Mouse (Mus musculus): ENCODE measurements around the gene Actn1. TPM values are rescaled to one million over a fixed set of nuclear protein-coding genes. Genes with fewer than 3 reads are reported as not detected.
"Not testable (repeated sequence)": the region's sequence is repeated elsewhere in the genome, so short reads cannot be mapped to it uniquely, and the experiment has no call there.

Actn1 gene
- polyA plus RNA-seq, 1 experiment = 193 TPM

DNA sequence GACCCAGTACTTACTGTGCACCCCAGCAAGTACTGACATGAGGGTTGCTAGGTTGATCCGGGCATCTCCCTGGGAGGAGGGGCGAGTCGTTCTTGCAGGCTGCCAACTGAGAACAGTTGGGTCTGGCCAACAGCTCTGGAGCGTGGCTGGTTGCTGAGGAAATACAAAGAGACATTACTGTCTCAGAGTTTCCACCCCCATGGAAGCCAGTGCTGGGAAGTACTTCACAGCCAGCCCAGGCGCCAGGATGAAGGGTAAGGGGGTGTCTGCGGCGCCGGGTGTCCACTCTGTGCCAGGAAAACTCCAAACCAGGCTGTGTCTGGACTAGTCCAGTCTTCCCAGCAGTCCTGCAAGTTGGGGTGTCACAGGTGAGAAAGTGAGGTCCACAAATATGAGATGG is 30.8 kb upstream of the Actn1 start:
- Histone ChIP-seq H3K9me3 (replicated peaks; ENCODE audit: control insufficient read depth, insufficient read depth, low read length, poor library complexity, severe bottlenecking) (no peaks in the 10 kb centered on the region), H3K27ac (ENCODE audit: insufficient read depth, low read length) (no peak overlapping the region), H3K27me3 (ENCODE audit: control insufficient read depth, insufficient read depth, low read length, poor library complexity, severe bottlenecking) (no peaks in the 10 kb centered on the region), H3K4me3 (ENCODE audit: low read depth, low read length) (no peak overlapping the region), H3K36me3 (ENCODE audit: control insufficient read depth, insufficient read depth, low read length, poor library complexity, severe bottlenecking) (no peaks in the 10 kb centered on the region), H3K9ac (ENCODE audit: low read depth, poor library complexity, severe bottlenecking) (no peak overlapping the region), H3K4me1 (ENCODE audit: control insufficient read depth, insufficient read depth, low read length) (peaks cover 8% of the 10 kb centered on the region)
- TF ChIP-seq EP300 (IDR thresholded peaks at IDR 0.05; ENCODE audit: insufficient read depth, low read depth, low read length) (no peak), CTCF (IDR thresholded peaks at IDR 0.05; ENCODE audit: low read depth, low read length) (no peak), POLR2A (IDR thresholded peaks at IDR 0.05; ENCODE audit: insufficient read depth, low read length) (no peak)

- Histone ChIP-seq H3K27ac (ENCODE audit: insufficient read depth, low read length) (no peak overlapping the region), H3K36me3 (ENCODE audit: control insufficient read depth, insufficient read depth, low read length, poor library complexity, severe bottlenecking) (no peaks in the 10 kb centered on the region), H3K4me3 (ENCODE audit: low read depth, low read length) (no peak overlapping the region), H3K9ac (ENCODE audit: low read depth, poor library complexity, severe bottlenecking) (no peak overlapping the region), H3K27me3 (ENCODE audit: control insufficient read depth, insufficient read depth, low read length, poor library complexity, severe bottlenecking) (no peaks in the 10 kb centered on the region), H3K4me1 (ENCODE audit: control insufficient read depth, insufficient read depth, low read length) (peaks cover 11% of the 10 kb centered on the region), H3K9me3 (replicated peaks; ENCODE audit: control insufficient read depth, insufficient read depth, low read length, poor library complexity, severe bottlenecking) (no peaks in the 10 kb centered on the region)
- TF ChIP-seq CTCF (IDR thresholded peaks at IDR 0.05; ENCODE audit: low read depth, low read length) = no peak
- TF ChIP-seq POLR2A (IDR thresholded peaks at IDR 0.05; ENCODE audit: insufficient read depth, low read length) = no peak
- TF ChIP-seq EP300 (IDR thresholded peaks at IDR 0.05; ENCODE audit: insufficient read depth, low read depth, low read length) = no peak
These were observed 30.3 kb upstream of the Actn1 start for GRCm38 (mm10) chr12:80290483-80290882.

GRCm38 (mm10) chr12:80289722-80290121 is 29.6 kb upstream of the Actn1 start:
- Histone ChIP-seq H3K27ac (ENCODE audit: insufficient read depth, low read length) (no peak overlapping the region), H3K36me3 (ENCODE audit: control insufficient read depth, insufficient read depth, low read length, poor library complexity, severe bottlenecking) (no peaks in the 10 kb centered on the region), H3K9me3 (replicated peaks; ENCODE audit: control insufficient read depth, insufficient read depth, low read length, poor library complexity, severe bottlenecking) (no peaks in the 10 kb centered on the region), H3K4me3 (ENCODE audit: low read depth, low read length) (no peak overlapping the region), H3K9ac (ENCODE audit: low read depth, poor library complexity, severe bottlenecking) (no peak overlapping the region), H3K4me1 (ENCODE audit: control insufficient read depth, insufficient read depth, low read length) (peaks cover 12% of the 10 kb centered on the region), H3K27me3 (ENCODE audit: control insufficient read depth, insufficient read depth, low read length, poor library complexity, severe bottlenecking) (no peaks in the 10 kb centered on the region)
- TF ChIP-seq CTCF (IDR thresholded peaks at IDR 0.05; ENCODE audit: low read depth, low read length) (no peak), POLR2A (IDR thresholded peaks at IDR 0.05; ENCODE audit: insufficient read depth, low read length) (no peak), EP300 (IDR thresholded peaks at IDR 0.05; ENCODE audit: insufficient read depth, low read depth, low read length) (no peak)

- Histone ChIP-seq H3K4me3 (ENCODE audit: low read depth, low read length) (no peak overlapping the region), H3K9ac (ENCODE audit: low read depth, poor library complexity, severe bottlenecking) (no peak overlapping the region), H3K4me1 (ENCODE audit: control insufficient read depth, insufficient read depth, low read length) (peaks cover 6% of the 10 kb centered on the region), H3K27me3 (ENCODE audit: control insufficient read depth, insufficient read depth, low read length, poor library complexity, severe bottlenecking) (no peaks in the 10 kb centered on the region), H3K9me3 (replicated peaks; ENCODE audit: control insufficient read depth, insufficient read depth, low read length, poor library complexity, severe bottlenecking) (no peaks in the 10 kb centered on the region), H3K27ac (ENCODE audit: insufficient read depth, low read length) (no peak overlapping the region), H3K36me3 (ENCODE audit: control insufficient read depth, insufficient read depth, low read length, poor library complexity, severe bottlenecking) (no peaks in the 10 kb centered on the region)
- TF ChIP-seq POLR2A (IDR thresholded peaks at IDR 0.05; ENCODE audit: insufficient read depth, low read length) (no peak), CTCF (IDR thresholded peaks at IDR 0.05; ENCODE audit: low read depth, low read length) (no peak), EP300 (IDR thresholded peaks at IDR 0.05; ENCODE audit: insufficient read depth, low read depth, low read length) (no peak)
These were observed 25.7 kb upstream of the Actn1 start for GRCm38 (mm10) chr12:80285890-80286289.

- H3K27me3 ChIP-seq (ENCODE audit: control insufficient read depth, insufficient read depth, low read length, poor library complexity, severe bottlenecking); H3K4me3 ChIP-seq (ENCODE audit: low read depth, low read length); H3K9me3 ChIP-seq (replicated peaks; ENCODE audit: control insufficient read depth, insufficient read depth, low read length, poor library complexity, severe bottlenecking); H3K4me1 ChIP-seq (ENCODE audit: control insufficient read depth, insufficient read depth, low read length); H3K36me3 ChIP-seq (ENCODE audit: control insufficient read depth, insufficient read depth, low read length, poor library complexity, severe bottlenecking); H3K27ac ChIP-seq (ENCODE audit: insufficient read depth, low read length); H3K9ac ChIP-seq (ENCODE audit: low read depth, poor library complexity, severe bottlenecking): not testable (repeated sequence)
These were observed 24.1 kb upstream of the Actn1 start for GRCm38 (mm10) chr12:80284251-80284650.

- H3K27ac ChIP-seq (ENCODE audit: insufficient read depth, low read length) = no peak overlapping the region
- peaks cover 8% of the 10 kb centered on the region for H3K4me1 ChIP-seq (ENCODE audit: control insufficient read depth, insufficient read depth, low read length)
- no peaks in the 10 kb centered on the region for H3K27me3 ChIP-seq (ENCODE audit: control insufficient read depth, insufficient read depth, low read length, poor library complexity, severe bottlenecking)
- no peak overlapping the region for H3K9ac ChIP-seq (ENCODE audit: low read depth, poor library complexity, severe bottlenecking)
- H3K4me3 ChIP-seq (ENCODE audit: low read depth, low read length) = no peak overlapping the region
- TF ChIP-seq EP300 (IDR thresholded peaks at IDR 0.05; ENCODE audit: insufficient read depth, low read depth, low read length) (no peak), POLR2A (IDR thresholded peaks at IDR 0.05; ENCODE audit: insufficient read depth, low read length) (no peak), CTCF (IDR thresholded peaks at IDR 0.05; ENCODE audit: low read depth, low read length) (no peak)
- no peaks in the 10 kb centered on the region for H3K9me3 ChIP-seq (replicated peaks; ENCODE audit: control insufficient read depth, insufficient read depth, low read length, poor library complexity, severe bottlenecking)
- H3K36me3 ChIP-seq (ENCODE audit: control insufficient read depth, insufficient read depth, low read length, poor library complexity, severe bottlenecking) = no peaks in the 10 kb centered on the region
These were observed 18.7 kb upstream of the Actn1 start for GRCm38 (mm10) chr12:80278866-80279265.
